Mouse (Mus musculus): ENCODE data around the gene Col2a1. TPM values are rescaled to one million over a fixed set of nuclear protein-coding genes. Genes with fewer than 3 reads are reported as not detected.

Gene Col2a1
- total and polyA plus RNA-seq, 3 experiments, result 0.06 to 0.13 TPM; not detected in 1

DNA sequence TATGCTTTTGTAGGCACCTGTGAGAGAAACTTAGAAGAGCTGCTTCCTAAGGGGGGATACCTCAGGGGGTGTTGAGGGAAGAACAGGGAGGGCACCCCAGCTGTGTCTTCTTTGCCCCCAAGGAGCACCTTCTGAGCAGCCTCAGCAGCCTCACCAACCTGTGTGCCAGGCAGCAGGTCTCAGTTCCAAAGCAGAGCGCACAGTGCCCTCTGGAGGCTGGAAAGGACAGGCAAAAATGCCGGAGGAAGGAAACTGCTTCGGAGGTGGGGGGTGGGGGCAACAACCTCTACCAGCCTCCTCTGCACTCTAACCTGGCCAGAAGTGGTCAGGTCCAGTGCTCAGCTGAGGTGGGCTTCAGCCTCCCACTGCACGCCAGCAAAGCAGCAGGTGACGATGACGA is 34.2 kb downstream of the Col2a1 start:
- Histone ChIP-seq H3K36me3 (replicated peaks in 1 of 2; ENCODE audit: control insufficient read depth in 1 of 2, insufficient read depth in 1 of 2, low read length in 1 of 2) (peaks cover 4 to 18% of the 10 kb centered on the region in 2 experiments), H3K27me3 (replicated peaks) (peaks cover 8% of the 10 kb centered on the region), H3K79me2 (replicated peaks; ENCODE audit: control insufficient read depth, extremely low read depth, insufficient read depth, poor library complexity, severe bottlenecking) (no peaks in the 10 kb centered on the region), H3K27ac (ENCODE audit: insufficient read depth, low read depth) (no peak overlapping the region), H3K9ac (ENCODE audit: insufficient read depth, low read depth) (no peak overlapping the region), H3K4me3 (replicated peaks in 1 of 3; ENCODE audit: low read depth in 2 of 3, low read length in 2 of 3, poor library complexity in 1 of 3) (no peak overlapping the region), H3K4me2 (ENCODE audit: insufficient read depth, low read depth, poor library complexity, severe bottlenecking) (no peak overlapping the region), H3K4me1 (ENCODE audit: control insufficient read depth in 1 of 2, insufficient read depth in 2 of 2) (peaks cover 5 to 27% of the 10 kb centered on the region in 2 experiments), H3K9me3 (replicated peaks; ENCODE audit: low read length) (no peaks in the 10 kb centered on the region)
- dilution Hi-C loops (cut with MboI; ENCODE audit: extremely low pct_ligation_motif_present, extremely low pct_unique_long_range_greater_than_20kb, low sequenced_read_pairs), result loop anchor here (25.0 kb wide), 1 partner anchor 183 kb away; the partner anchor contains the start of gene Slc48a1
- TF ChIP-seq TCF12 (IDR thresholded peaks at IDR 0.05; ENCODE audit: low read depth, low read length) (no peak), ZC3H11A (IDR thresholded peaks at IDR 0.05; ENCODE audit: low read depth, low read length) (no peak), MYC (IDR thresholded peaks at IDR 0.05; ENCODE audit: low read depth, low read length) (no peak), JUN (IDR thresholded peaks at IDR 0.05; ENCODE audit: insufficient read depth, low read depth, low read length) (no peak), E2F4 (IDR thresholded peaks at IDR 0.05; ENCODE audit: insufficient replicate concordance, low read depth, low read length) (no peak), ELF1 (IDR thresholded peaks at IDR 0.05; ENCODE audit: low read depth, low read length) (no peak), RAD21 (IDR thresholded peaks at IDR 0.05; ENCODE audit: low read depth, low read length) (peak; percentile 66), SMC3 (IDR thresholded peaks at IDR 0.05; ENCODE audit: low read depth, low read length) (peak; percentile 61), CTCF (conservative IDR thresholded peaks at IDR 0.05 in 1 of 2, IDR thresholded peaks at IDR 0.05 in 1 of 2; ENCODE audit: low read depth in 2 of 2, low read length in 2 of 2) (peak in 1 of 2 experiments; percentile 78; a peak in 3 of 4 replicates), USF2 (conservative IDR thresholded peaks at IDR 0.05; ENCODE audit: low read depth, low read length) (no peak), IRF4 (IDR thresholded peaks at IDR 0.05; ENCODE audit: low read depth, low read length) (peak; percentile 35; the same call in 1 of the 2 replicates)
- in situ Hi-C loops (cut with MboI; ENCODE audit: low pct_ligation_motif_present, low pct_unique_long_range_greater_than_20kb, low sequenced_read_pairs), result no loop called here
- peak; percentile 66 for DNase-seq (ENCODE audit: extremely low read depth)

DNA sequence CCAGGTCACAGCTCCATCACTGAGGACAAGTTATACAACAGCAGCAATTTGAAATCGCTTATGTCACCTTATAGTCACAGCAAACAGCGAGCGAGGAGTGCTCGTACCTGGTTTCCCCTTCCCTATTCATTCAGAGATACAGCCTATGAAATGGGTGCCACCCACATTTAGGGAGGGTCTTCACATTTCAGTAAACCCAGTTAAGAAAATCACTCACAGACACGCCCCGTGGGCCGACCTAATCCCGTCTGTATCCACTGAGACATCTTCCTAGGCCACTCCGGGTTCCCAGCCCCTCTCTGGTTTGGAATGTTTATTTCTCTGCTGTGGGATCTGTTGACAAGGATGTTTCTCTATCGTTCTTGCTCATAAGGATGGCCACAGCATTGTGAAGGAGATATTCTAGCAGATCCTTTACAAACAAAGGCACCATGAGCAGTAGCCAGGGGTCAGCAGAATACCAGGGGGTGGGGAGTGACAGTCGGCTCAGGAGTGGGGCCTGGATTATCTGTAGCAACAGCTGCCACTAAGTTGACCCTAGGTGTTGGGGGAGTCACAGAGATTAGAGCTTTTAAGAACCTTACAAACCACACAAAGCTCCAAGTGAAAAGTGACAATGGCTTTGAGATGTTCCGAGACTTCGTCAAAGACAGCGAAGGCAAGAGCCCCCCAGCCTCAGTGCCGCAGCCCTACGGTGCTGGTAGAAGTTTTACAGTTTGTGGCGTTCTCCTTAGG is 39.0 kb downstream of the Col2a1 start:
- in situ Hi-C loops (cut with MboI; ENCODE audit: low pct_ligation_motif_present, low pct_unique_long_range_greater_than_20kb, low sequenced_read_pairs) (loop anchor here (10.0 kb wide), 1 partner anchor 189 kb away; no protein-coding TSS in a partner anchor), dilution Hi-C loops (cut with MboI; ENCODE audit: extremely low pct_ligation_motif_present, extremely low pct_unique_long_range_greater_than_20kb, low sequenced_read_pairs) (loop anchor here (25.0 kb wide), 1 partner anchor 178 kb away; the partner anchor contains the start of gene Slc48a1)
- no peak overlapping the region for H3K4me3 ChIP-seq (replicated peaks in 1 of 3; ENCODE audit: low read depth in 2 of 3, low read length in 2 of 3, poor library complexity in 1 of 3)
- no peaks in the 10 kb centered on the region for H3K27me3 ChIP-seq (replicated peaks)
- TF ChIP-seq ZNF384 (IDR thresholded peaks at IDR 0.05; ENCODE audit: low read depth, low read length) (no peak), PAX5 (IDR thresholded peaks at IDR 0.05; ENCODE audit: low read length) (no peak), MAZ (IDR thresholded peaks at IDR 0.05; ENCODE audit: low read depth, low read length) (no peak), SMC3 (IDR thresholded peaks at IDR 0.05; ENCODE audit: low read depth, low read length) (no peak), KAT2A (IDR thresholded peaks at IDR 0.05; ENCODE audit: insufficient replicate concordance, low read length) (no peak), GABPA (IDR thresholded peaks at IDR 0.05; ENCODE audit: insufficient replicate concordance, low read depth, low read length) (no peak), ZMIZ1 (IDR thresholded peaks at IDR 0.05; ENCODE audit: low read depth, low read length) (no peak), ZKSCAN1 (IDR thresholded peaks at IDR 0.05; ENCODE audit: borderline replicate concordance, low read depth, low read length) (no peak), SIN3A (IDR thresholded peaks at IDR 0.05; ENCODE audit: low read length) (no peak)
- no peak for DNase-seq (ENCODE audit: extremely low read depth)
- peaks cover 7 to 28% of the 10 kb centered on the region in 2 experiments for H3K4me1 ChIP-seq (ENCODE audit: control insufficient read depth in 1 of 2, insufficient read depth in 2 of 2)
- no peak overlapping the region for H3K4me2 ChIP-seq (ENCODE audit: insufficient read depth, low read depth, poor library complexity, severe bottlenecking)
- no peak overlapping the region for H3K9ac ChIP-seq (ENCODE audit: insufficient read depth, low read depth)
- H3K27ac ChIP-seq (ENCODE audit: insufficient read depth, low read depth), result no peak overlapping the region
- peaks cover 4 to 18% of the 10 kb centered on the region in 2 experiments for H3K36me3 ChIP-seq (replicated peaks in 1 of 2; ENCODE audit: control insufficient read depth in 1 of 2, insufficient read depth in 1 of 2, low read length in 1 of 2)
- H3K79me2 ChIP-seq (replicated peaks; ENCODE audit: control insufficient read depth, extremely low read depth, insufficient read depth, poor library complexity, severe bottlenecking), result no peaks in the 10 kb centered on the region
- H3K9me3 ChIP-seq (replicated peaks; ENCODE audit: low read length), result no peaks in the 10 kb centered on the region
